Mouse (Mus musculus) frontal cortex, postnatal 10 days (tissue): ENCODE data around the gene Kirrel3.

Source experiments
- DNase-seq, 2 experiments: peaks; one replicate each; pipeline ENCODE4 v3.0.0; 2022; ENCODE audit warnings: low spot score in 2 of 2, mixed read lengths in 1 of 2

Kirrel3 gene

DNA sequence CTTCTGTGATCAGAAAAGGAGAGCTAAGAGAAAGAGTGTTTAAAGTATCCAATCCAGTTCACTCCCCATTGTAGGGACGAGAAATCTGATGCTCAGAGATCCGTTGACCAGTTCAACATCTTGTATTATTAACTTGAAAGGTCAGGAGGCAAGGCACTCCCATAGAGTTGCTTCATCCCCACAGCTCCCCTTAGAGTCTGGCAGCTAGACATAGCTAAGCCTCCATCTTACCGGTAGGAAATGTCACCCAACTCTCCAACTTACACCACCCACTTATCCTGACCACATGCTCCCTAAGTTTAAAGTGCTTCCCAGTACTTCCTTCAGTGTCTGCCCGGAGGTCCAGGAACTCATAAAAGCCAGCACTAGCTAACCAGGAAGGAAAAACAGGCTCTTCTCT is 202.7 kb downstream of the Kirrel3 start:
- DNase-seq = no peak

DNA sequence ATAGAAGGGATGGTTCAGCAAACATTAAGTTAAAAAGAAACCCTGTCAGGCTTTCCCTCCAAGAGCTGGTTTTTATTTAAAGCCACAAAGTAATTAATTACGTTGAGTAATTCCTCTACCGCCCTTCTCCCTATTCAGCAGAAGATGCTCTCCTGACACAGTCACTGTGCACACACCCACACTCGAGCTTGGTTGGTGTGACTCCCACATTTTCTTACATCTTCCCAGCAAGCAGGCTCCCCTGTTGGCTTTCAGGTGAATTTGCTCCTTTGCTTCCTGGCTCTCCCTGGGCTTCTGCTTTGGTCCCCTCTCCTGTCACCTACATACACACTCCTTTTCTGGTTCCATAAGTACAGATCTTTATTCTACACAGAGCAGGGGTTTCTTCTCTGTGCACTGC is 203.7 kb downstream of the Kirrel3 start:
- no peak for DNase-seq

DNA sequence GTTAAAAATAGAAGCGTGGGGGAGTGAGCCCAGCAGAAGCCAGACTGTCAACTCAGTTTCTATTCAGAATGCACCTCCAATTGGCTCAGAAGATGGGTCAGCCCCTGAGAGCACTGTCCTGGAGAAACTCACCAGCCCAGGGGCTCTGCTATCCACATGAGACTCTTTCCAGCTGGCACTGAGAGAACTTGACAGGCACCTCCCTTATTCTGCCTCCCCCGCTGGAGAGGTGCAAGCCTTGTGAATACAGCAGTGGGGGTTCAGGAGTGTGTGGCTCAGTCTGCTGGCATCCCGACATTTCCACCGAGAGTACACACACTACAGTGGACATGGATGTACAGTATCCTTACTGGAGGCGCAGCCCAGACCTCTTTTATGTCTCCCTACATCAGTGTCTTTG is 210.0 kb downstream of the Kirrel3 start:
- no peak for DNase-seq

DNA sequence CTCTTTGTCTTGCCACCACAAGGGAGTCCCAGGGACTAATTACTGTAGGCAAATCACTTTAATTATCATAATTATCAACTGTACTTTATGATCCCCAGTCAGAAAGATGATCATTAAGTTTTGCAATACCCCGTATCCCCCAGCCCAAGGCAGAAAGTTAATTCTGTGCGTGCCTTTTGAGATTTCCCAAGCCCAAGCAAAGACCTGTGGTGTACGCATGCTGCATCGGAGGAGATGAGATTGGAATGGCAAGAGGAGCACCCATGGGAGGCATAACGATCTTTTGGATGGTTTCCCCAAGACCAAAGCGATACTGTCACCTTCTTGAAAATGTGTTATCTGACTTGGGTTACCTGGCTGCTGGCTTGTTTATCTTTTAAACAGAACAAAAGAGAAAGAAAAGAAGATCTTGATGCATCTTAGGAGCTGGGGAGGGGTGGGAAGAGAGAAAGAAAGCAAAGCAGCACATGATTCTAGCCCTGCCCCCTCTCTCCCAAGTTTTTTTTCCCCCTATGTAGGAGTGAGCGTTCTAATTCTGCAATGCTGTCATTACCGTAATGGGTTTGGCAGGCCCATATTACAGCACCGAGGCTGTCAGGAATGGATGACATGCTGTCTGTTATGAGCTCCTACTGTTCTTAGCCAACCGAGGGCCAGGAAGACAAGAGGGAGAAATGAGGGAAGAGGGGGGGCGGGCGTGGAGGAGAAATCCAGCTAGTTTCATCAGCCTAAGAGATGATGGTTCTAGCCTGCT is 218.0 kb downstream of the Kirrel3 start:
- no peak for DNase-seq

DNA sequence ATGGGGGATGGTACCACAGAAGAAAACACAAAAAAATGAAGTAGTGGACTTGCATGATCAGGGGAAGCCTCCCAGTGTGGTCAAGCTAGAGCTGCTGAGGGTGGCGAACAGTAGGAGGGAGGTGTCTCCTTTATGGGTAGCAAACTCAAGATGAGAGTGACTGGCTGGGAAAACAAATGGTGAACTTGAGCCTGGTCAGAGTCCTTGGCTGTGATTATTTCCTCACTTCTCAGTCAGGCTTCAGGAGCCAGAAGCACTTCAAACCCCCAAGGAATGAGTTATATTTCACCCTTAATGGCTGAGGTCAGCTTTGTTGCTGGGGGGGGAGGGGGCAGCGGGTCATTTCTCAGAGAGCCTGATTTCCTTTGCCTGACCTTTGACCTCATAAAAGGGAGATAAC is 218.7 kb downstream of the Kirrel3 start:
- no peak for DNase-seq

DNA sequence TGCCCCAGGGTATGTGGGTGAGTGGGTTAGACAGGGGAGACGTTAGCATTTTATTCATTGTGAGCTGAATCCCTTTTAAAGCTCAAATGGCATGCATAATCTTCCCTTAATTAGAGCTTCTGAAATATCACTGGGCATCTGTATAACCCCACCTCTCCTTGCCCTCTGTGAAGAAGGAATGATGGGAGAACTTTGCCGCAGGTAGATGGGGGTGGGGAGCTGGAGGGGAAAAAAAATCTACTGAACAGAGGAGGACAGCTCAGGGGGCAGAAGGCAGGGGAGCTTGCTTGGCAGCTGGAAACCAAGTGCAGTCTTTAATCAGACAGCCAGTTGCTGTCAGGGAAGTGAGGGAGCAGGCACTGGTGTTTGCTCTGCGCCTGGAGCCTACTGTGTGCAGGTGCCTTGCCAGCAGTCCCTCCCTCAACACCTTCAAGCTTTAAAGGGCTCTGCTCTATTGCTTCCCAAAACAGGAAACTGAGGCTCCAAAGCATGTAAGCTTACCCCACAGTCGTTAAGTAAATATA is 220.7 kb downstream of the Kirrel3 start:
- DNase-seq = no peak

DNA sequence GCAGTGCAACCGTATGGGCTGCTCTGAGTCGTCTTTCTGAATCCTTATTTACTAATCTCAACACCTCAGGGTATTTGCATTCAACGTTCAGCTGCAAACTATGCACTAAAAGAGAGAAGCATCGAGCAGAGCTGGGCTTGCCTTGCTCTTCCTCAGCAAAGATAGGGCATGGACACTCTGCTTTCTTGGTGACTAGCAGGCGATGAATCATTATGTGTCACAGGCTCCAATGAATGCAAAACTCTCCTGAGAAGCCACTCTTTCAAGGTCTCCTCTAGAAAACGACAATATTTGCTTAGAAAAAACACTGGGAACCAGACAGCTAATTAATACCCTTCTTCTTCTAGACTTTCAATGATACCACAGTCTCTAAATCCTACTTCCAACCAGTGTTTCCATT is 223.0 kb downstream of the Kirrel3 start:
- no peak for DNase-seq

DNA sequence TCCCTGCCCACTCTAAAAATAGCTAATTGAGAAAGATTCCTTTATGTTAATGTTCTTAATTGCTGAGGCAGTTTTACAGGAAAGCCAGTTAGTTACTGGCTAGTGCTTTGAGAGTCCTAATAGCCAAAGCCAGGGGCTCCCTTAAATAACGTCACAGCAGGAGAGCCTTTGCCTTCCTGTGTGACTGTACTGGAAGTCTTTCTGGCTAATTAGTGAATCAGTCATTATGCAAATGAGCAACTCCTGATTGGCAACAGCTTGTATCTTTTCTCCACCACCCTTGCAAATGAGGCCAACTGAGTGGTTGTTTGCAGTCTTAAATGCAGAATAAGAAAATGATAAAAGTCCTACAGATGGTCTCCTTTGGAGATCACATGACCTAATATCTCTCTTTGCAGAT is 226.3 kb downstream of the Kirrel3 start:
- no peak for DNase-seq

DNA sequence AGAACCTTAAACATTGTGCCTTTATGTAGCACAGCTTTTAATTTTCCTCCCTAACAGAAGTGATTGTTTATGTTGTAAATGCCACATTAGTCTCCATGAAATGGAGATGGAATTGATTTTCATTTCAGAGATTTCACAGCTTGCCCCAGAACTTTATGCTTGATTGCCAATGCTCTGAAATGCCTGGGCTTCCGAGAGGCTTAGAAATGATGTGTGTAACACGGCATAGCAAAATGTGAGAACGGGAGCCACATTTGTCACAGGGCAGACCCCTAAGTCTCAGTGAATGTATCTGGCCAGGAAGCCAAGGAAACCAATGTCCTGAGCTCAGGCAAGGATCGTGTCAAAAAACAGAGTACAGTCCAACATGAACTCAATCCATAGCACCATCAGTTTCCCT is 227.3 kb downstream of the Kirrel3 start:
- no peak for DNase-seq

DNA sequence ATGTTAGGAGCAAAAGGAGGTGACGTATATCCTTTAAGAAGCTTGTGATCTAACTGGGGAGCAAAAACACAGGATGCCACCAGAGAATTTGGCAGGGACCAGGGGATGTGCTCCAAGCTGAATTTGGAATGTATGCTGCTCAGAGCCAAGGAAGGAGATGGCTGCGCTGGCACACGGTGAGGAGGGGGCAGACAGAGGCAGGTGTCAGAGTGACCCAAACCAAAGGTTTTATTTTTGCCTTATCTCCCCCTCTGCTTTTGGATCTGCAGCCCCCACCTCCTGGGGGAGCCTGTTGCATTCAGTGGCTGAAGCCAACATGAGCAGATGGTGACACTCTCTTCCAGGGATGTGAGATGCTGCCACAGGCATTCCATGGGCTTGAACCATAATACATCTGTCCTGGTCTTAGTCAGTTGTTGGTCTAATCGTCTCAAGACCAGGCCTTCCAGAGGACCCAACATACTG is 227.8 kb downstream of the Kirrel3 start:
- DNase-seq = no peak

DNA sequence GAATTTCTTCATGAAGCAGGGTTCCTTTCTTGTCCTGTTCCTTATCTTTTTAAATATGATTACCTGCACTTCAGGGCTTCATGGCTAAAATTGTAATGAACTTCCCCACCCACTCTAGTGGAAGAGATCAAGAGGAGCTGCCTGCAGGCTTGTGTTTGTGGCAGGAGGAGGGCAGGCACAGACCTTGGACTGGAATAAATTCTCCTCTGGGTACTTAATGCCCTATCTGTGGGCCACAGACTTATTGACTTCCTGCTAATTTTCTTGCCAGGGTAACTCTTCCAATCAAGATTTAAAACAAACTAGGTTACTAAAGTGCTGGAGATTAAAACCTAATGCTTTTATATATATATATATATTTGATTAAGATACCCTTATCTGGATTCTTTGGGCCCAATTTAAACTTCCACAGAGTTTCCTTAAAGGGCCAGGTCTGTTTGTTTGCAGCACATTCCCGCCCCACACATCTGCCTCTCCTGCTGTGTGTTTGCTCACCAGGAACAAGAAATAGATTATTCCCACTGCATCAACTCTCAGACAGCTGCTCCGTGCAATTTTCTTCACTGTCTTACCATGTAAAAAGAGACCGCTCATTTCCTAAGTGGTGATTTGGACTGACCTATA is 229.4 kb downstream of the Kirrel3 start:
- DNase-seq = no peak

DNA sequence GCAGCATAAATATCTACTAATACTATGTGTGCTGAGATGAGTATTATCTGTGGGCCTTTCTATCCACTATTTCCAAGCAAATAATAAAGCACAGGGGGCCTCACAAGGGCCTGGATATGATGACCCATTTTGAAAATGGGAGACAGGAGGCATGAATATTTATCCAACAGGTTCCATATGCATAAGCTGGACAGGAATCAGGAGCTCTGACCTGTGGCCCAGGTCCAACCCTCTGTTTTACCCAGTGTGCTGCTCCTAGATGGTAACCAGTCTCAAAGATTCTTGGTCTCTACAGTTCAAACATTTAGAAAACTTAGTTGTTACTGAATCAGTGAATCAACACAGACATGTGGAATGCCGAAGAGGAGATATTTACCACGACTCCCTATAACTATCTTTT is 230.8 kb downstream of the Kirrel3 start:
- no peak for DNase-seq

DNA sequence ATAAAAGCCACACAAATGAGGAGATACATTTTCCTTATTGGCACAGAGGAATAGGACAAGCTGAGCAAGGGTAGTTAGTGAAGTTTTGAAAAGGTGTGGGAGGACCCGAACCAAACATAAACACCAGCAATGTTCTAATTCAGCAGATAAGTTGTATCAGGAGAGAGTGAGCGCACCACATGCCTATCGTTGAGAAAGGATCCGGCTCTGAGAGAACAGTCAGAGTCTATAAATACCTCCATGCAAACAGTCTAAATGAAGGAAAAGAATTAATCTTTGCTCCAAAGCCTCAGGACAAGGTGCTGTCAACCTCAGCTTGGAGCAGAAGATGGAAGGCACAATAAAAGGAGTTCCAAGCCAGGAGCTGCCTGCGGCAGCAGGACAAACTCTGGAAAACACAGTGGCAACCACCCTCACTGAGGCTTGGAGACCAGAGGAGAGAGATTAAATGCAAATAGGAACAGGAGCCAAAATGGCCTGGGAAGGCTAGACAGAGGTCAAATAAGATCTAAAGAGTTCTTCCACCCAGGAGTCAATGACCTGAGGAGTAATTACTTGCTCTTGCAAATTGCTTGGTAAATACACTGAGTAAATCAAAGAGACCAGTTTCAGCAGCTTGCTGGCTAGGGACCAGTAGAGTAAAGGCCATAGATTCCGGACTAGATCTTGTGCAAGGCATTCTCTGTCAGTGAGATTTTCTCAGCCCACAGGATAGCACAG is 235.9 kb downstream of the Kirrel3 start:
- DNase-seq = no peak

DNA sequence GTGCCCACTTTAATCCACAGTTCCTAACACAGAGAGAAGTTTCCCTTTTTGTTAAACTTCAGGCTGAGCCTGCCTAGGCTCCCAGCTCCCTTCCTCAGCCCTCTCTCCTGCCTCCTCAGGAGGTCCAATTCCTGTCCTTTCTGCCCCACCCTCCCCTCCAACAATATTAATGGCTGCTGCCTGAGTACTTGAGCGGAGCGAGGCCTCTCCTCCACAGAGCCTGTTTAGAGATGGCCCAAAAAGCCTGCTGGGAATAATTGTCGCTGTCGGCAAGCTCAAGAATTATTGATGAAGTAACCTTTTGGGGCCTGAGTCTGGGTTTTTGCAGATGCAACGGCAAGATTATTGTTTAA is 236.5 kb downstream of the Kirrel3 start:
- no peak for DNase-seq

DNA sequence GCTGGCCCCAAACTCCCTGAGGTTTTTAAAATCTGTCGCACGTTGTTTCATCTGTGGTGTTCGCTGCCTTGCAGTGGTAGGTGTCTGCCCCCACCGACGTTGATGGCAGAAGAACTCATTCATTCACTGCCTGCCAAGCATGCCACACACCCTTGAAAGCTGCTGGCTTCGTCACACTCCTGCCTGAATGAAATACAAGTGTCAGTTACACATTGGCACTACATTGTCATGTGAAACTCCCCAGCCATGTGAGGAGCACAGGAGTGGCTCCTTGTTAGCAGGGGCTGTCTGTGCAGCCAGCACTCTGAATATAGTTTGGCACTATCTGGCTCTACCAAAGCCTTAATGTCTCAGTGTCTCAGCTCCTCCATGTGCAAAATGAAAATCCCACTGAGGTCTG is 246.8 kb downstream of the Kirrel3 start:
- no peak for DNase-seq

DNA sequence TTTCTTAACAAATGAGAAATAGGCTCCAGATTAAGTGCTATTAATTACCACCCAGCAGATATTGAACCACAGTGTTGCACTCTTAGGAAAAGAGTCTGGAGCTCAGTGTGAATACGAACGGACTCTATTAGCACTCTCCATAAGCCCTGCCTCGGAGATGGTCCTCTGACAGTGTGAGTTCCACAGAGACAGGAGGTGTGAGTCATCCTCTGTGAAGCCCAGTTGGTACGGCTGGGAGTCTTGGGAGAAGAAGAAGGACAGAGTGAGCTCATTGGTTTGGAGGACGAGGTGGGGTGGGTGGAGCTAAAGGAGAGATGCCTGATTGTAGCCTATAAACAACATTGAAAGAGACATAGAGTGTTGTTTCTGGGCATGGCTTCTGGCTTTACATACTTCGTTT is 247.9 kb downstream of the Kirrel3 start:
- DNase-seq = no peak

DNA sequence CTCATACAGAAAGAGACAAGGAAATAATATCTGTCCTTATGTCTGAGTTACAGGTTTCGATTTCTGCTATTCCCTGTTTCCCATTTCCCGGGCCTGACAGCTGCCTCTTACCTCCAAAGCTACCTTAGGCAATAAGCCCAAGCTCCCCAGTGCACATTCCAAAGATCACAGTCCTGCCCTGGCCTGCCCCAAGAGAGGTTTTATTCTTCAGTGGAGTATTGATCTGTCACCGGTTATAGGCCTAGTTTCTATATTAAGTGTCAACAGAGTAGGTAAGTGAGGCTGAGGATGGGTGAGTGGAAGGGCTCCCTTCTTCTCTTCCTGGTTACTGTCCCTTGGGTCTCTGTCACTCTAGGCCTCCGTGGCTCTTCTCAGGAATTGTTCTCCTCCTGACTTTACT is 249.3 kb downstream of the Kirrel3 start:
- no peak for DNase-seq

DNA sequence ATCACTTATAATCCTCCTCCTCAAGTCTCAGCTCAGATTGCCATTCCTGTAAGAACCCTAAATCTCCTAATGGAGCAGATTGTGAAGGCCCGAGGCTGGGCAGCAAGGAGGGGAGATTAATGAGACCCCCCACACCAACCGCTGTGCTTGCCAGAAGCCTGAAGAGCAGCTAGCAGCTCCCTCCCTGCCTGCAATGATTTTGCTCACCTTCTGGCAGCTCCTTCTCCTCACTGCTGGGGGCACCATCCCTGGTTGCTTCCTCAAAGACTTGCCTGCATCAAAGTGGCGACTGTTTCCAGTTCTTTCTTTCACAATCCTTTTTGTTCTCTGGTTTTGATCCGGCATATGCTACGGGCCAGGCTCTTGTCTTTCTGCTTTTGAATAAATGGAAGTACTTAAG is 253.7 kb downstream of the Kirrel3 start:
- DNase-seq = no peak

DNA sequence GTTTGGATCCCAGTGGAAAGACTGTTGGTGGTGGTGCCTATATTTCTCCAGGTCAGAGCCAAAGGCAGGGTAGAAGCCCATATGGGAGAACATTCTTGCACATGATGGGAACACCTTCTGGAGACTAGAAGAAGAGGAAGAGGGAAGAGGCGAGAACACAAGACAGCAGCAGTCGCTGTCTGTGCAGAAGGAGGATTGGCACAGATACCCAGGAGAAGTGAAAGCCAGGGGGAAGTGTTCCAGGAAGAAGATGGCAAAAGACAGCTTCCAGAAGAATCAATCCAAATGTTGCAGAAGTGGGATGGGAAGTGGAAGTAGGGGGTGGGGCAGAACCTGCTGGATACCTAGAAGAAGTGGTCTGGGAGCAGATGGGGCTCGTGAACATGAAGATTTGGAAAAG is 255.1 kb downstream of the Kirrel3 start:
- no peak for DNase-seq

DNA sequence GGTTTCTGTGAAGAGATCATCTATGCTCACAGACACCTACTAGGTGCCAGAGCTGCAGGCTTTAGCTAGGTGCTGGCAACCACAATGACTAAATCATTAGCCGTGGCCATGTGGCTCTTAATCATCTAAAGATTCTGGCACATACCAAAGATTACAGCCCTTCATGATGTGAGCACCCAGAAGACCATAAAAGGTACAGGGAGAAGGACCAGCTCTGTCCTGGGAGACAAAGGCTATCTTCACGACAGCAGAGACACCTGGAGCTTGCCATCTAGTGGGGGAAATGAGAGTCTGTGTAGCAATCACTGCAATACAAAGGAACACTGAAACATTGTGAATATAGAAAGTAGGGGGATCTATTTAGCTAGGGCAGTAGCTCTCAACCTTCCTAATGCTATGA is 262.3 kb downstream of the Kirrel3 start:
- no peak for DNase-seq

DNA sequence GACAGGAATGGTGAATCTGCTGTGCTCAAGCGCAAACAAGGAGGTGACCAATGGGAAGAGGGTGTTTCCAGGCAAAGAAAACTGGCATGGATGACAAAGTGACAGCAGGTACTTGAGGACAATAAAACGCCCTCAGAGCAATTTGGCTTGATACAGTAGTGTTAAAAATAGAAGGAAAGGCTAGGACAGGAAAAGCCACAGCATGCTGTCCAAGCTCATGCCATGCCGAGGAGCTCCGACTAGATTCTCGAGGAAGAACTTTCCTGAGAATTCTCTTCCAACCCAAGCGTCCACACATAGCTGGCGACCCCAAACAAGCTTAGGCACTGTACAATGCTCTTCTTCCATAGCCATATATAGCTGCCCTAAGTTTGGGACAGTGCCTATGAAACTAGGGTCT is 263.5 kb downstream of the Kirrel3 start:
- DNase-seq = no peak

DNA sequence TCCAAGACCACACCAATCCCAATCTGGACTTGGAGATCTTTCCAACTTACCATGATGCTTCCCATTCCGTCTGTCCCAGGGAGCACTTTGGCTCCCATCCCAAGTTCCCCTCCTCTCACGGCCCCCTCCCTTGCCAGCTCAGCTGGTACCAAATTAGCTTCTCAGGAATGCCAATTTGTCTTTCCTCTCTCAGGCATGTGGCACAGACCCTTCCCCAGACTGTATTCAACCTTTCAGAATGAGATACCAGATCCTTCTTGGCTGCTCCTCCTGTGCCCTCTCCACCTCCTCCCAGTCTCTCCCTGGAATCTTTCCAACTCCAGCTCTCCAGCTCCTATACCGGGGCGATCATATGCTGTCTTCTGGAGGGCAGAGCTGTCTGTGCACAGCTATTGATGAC is 264.2 kb downstream of the Kirrel3 start:
- DNase-seq = no peak

DNA sequence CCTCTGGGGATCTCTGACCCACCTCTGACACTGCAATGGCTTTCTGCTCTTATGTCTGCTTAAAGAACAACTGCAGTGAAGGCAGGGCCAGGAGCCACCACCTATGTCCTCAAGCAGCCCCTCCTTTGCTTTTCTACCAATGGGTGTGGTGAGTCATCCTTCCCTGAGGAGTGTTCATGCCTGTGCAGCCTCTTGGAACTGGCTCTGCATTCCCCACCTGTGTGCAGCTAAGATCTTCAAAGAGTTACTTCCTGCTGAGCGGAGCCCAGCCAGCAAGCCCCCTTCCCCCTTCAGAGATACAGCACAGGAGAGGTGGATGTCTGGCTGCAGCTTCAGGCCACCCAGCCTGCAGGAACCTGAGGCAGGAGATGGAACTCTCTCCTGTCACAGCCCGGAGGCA is 265.2 kb downstream of the Kirrel3 start:
- DNase-seq = no peak
